Mouse (Mus musculus) G1E (cell line): ENCODE results near the gene Ankrd35. TPM values are rescaled to one million over a fixed set of nuclear protein-coding genes. Genes with fewer than 3 reads are reported as not detected.

ENCODE experiments used
- ATAC-seq: 2 replicates; pipeline ENCODE4 v1.8.0; 2016; ENCODE audit warnings: mild to moderate bottlenecking; ENCODE audit not compliant: insufficient number of reproducible peaks, poor library complexity, low FRiP score, severe bottlenecking; ENCODE audit errors: extremely low read depth
- DNase-seq: peaks from one replicate; pipeline ENCODE4 v3.0.0; 2012; ENCODE audit warnings: low spot score
- H3K27me3 ChIP-seq: 2 replicates; pipeline ENCODE4 v1.6.1; 2012; ENCODE audit warnings: mild to moderate bottlenecking, low read length, inconsistent platforms; ENCODE audit not compliant: insufficient read depth
- H3K36me3 ChIP-seq: replicated peaks from 2 replicates; pipeline ENCODE3; 2012; ENCODE audit warnings: mild to moderate bottlenecking, inconsistent platforms
- H3K4me1 ChIP-seq: 2 replicates; pipeline ENCODE4 v1.6.1; 2012; ENCODE audit warnings: low read depth, low read length, inconsistent platforms, mixed read lengths; ENCODE audit not compliant: insufficient read depth
- H3K4me3 ChIP-seq: 2 replicates; pipeline ENCODE4 v1.5.1; 2012; ENCODE audit warnings: low read depth, mild to moderate bottlenecking, inconsistent platforms, low read length, moderate library complexity, mixed read lengths
- H3K9me3 ChIP-seq: replicated peaks from 2 replicates; pipeline ENCODE4 v1.6.1; 2012; ENCODE audit warnings: inconsistent platforms
- CTCF ChIP-seq: IDR thresholded peaks from 2 replicates; pipeline ENCODE4 v1.5.1; 2012; ENCODE audit warnings: low read depth, low read length, inconsistent platforms, mixed read lengths
- GATA1 ChIP-seq: IDR thresholded peaks from 2 replicates; pipeline ENCODE4 v1.6.1; 2012; ENCODE audit warnings: borderline replicate concordance, low read length, inconsistent platforms, mixed read lengths
- GATA2 ChIP-seq: IDR thresholded peaks from 2 replicates; pipeline ENCODE4 v1.6.1; 2012; ENCODE audit warnings: low read depth, low read length, inconsistent platforms, borderline replicate concordance
- POLR2AphosphoS5 ChIP-seq: IDR thresholded peaks from 2 replicates; pipeline ENCODE4 v1.6.1; 2012; ENCODE audit warnings: low read depth, low read length, inconsistent platforms; ENCODE audit not compliant: insufficient replicate concordance
- TAL1 ChIP-seq: conservative IDR thresholded peaks from 2 replicates; pipeline ENCODE4 v1.6.1; 2012; ENCODE audit warnings: low read depth, low read length, inconsistent platforms, mixed read lengths
- polyA plus RNA-seq: library from polyadenylated mRNA; stranded (reverse); fragments of >175 nt; gene quantifications from 2 replicates; pipeline ENCODE4 v1.2.3, GENCODE M21; 2012
- total RNA-seq, 2 experiments: library from RNA; stranded (forward) in 1 of 2; stranded (reverse) in 1 of 2; fragments of 200-1000 nt in 1 of 2; fragments of >200 nt in 1 of 2; fragmentation: Nextera tagmentation in 1 of 2; gene quantifications; 2 replicates each; pipeline ENCODE4 v1.2.3; 2014 to 2017

Ankrd35 gene
- total and polyA plus RNA-seq, 3 experiments = not detected

GRCm38 (mm10) chr3:96688854-96689253 lies 18.9 kb downstream of the Ankrd35 start:
- Histone ChIP-seq H3K27me3 (peaks cover 24% of the 10 kb centered on the region), H3K9me3 (no peaks in the 10 kb centered on the region), H3K4me1 (no peaks in the 10 kb centered on the region), H3K36me3 (no peaks in the 10 kb centered on the region), H3K4me3 (no peak overlapping the region)
- DNase-seq = no peak
- TF ChIP-seq GATA2 (no peak), TAL1 (no peak), GATA1 (no peak), POLR2AphosphoS5 (no peak), CTCF (no peak)
- ATAC-seq = no peak

- H3K36me3 ChIP-seq = no peaks in the 10 kb centered on the region
- ATAC-seq = no peak
- peaks cover 14% of the 10 kb centered on the region for H3K27me3 ChIP-seq
- H3K4me3 ChIP-seq = no peak overlapping the region
- no peak for DNase-seq
- H3K4me1 ChIP-seq = no peaks in the 10 kb centered on the region
- no peaks in the 10 kb centered on the region for H3K9me3 ChIP-seq
- TF ChIP-seq GATA1 (no peak), CTCF (no peak)
Measured at GRCm38 (mm10) chr3:96690298-96690697, 20.4 kb downstream of the Ankrd35 start.

- ATAC-seq = no peak
- no peak for DNase-seq
- Histone ChIP-seq H3K4me1 (peaks cover 13% of the 10 kb centered on the region), H3K9me3 (no peaks in the 10 kb centered on the region), H3K27me3 (peaks cover 14% of the 10 kb centered on the region), H3K4me3 (no peak overlapping the region), H3K36me3 (no peaks in the 10 kb centered on the region)
- TF ChIP-seq TAL1 = no peak
- TF ChIP-seq GATA1 = no peak
- TF ChIP-seq GATA2 = no peak
- TF ChIP-seq POLR2AphosphoS5 = no peak
- TF ChIP-seq CTCF = no peak
Measured at GRCm38 (mm10) chr3:96692506-96692905, 22.6 kb downstream of the Ankrd35 start.

- Histone ChIP-seq H3K36me3 (no peaks in the 10 kb centered on the region), H3K4me3 (no peak overlapping the region), H3K9me3 (no peaks in the 10 kb centered on the region), H3K27me3 (peaks cover 14% of the 10 kb centered on the region), H3K4me1 (peaks cover 19% of the 10 kb centered on the region)
- no peak for ATAC-seq
- DNase-seq = no peak
- no peak for TF ChIP-seq CTCF
- no peak for TF ChIP-seq TAL1
- no peak for TF ChIP-seq GATA2
- no peak for TF ChIP-seq GATA1
- no peak for TF ChIP-seq POLR2AphosphoS5
Measured at GRCm38 (mm10) chr3:96693579-96693978, 23.6 kb downstream of the Ankrd35 start.

GRCm38 (mm10) chr3:96696198-96696765 lies 26.4 kb downstream of the Ankrd35 start, which contains the start of gene Pias3:
Gene Pias3 (plus strand): TSS chr3:96696384.
- Histone ChIP-seq H3K9me3 (no peaks in the 10 kb centered on the region), H3K27me3 (peaks cover 7% of the 10 kb centered on the region), H3K36me3 (peaks cover 17% of the 10 kb centered on the region), H3K4me3 (peak within 1 kb of the TSS; percentile 85), H3K4me1 (peaks cover 22% of the 10 kb centered on the region)
- TF ChIP-seq CTCF = no peak
- DNase-seq (peak; percentile 94), ATAC-seq (peak; percentile 73)

- peak; percentile 97 for DNase-seq
- H3K4me3 ChIP-seq = peak overlapping the region; percentile 85
- TF ChIP-seq CTCF = no peak
- no peak for TF ChIP-seq POLR2AphosphoS5
- no peak for TF ChIP-seq GATA2
- no peak for TF ChIP-seq TAL1
- TF ChIP-seq GATA1 = no peak
- no peaks in the 10 kb centered on the region for H3K9me3 ChIP-seq
- H3K4me1 ChIP-seq = peaks cover 22% of the 10 kb centered on the region
- peaks cover 7% of the 10 kb centered on the region for H3K27me3 ChIP-seq
- H3K36me3 ChIP-seq = peaks cover 24% of the 10 kb centered on the region
- ATAC-seq = peak; percentile 61
Measured at GRCm38 (mm10) chr3:96696766-96697732, 27.1 kb downstream of the Ankrd35 start.
